Mouse (Mus musculus) c-Kit-negative CD71-positive TER-119-positive erythroid progenitor cells, embryonic 14.5 days (primary cell): Measurements from ENCODE around the gene Gpd1l.
"Not testable (repeated sequence)": the region's sequence is repeated elsewhere in the genome, so short reads cannot be mapped to it uniquely, and the experiment has no call there.

ENCODE experiments used
- DNase-seq: peaks from one replicate; pipeline ENCODE4 v3.0.0-alpha.2; 2013; ENCODE audit warnings: low read depth, low spot score

The Gpd1l gene

GRCm38 (mm10) chr9:114933723-114934171 lies at the start of gene Gpd1l:
TSS of gene Gpd1l (minus strand) at chr9:114933987.
- DNase-seq: peak; percentile 49

- DNase-seq: no peak
Observed at GRCm38 (mm10) chr9:114982689-114983360, 49.0 kb upstream of the Gpd1l start, which contains the start of gene Rps27rt. TSS of gene Rps27rt (minus strand) at chr9:114982739.

GRCm38 (mm10) chr9:114979969-114980368 lies 46.2 kb upstream of the Gpd1l start:
- DNase-seq: no peak

- DNase-seq: no peak
Observed at GRCm38 (mm10) chr9:114978281-114979111, 44.7 kb upstream of the Gpd1l start, which contains the start of gene Osbpl10. TSS of gene Osbpl10 (plus strand) at chr9:114978569.

GRCm38 (mm10) chr9:114977461-114978280 lies 43.9 kb upstream of the Gpd1l start:
- no peak for DNase-seq

GRCm38 (mm10) chr9:114966286-114966685 lies 32.5 kb upstream of the Gpd1l start:
- not testable (repeated sequence) for DNase-seq

GRCm38 (mm10) chr9:114964093-114964492 lies 30.3 kb upstream of the Gpd1l start:
- no peak for DNase-seq

GRCm38 (mm10) chr9:114960844-114961243 lies 27.1 kb upstream of the Gpd1l start:
- DNase-seq: no peak

GRCm38 (mm10) chr9:114960043-114960789 lies 26.4 kb upstream of the Gpd1l start:
- DNase-seq: no peak

- no peak for DNase-seq
Observed at GRCm38 (mm10) chr9:114956945-114957344, 23.2 kb upstream of the Gpd1l start.

GRCm38 (mm10) chr9:114955340-114955739 lies 21.6 kb upstream of the Gpd1l start:
- no peak for DNase-seq

- DNase-seq: no peak
Observed at GRCm38 (mm10) chr9:114952866-114953265, 19.1 kb upstream of the Gpd1l start.

GRCm38 (mm10) chr9:114948395-114948794 lies 14.6 kb upstream of the Gpd1l start:
- no peak for DNase-seq

GRCm38 (mm10) chr9:114945576-114945975 lies 11.8 kb upstream of the Gpd1l start:
- DNase-seq: no peak

- DNase-seq: no peak
Observed at GRCm38 (mm10) chr9:114944642-114945041, 10.9 kb upstream of the Gpd1l start.

- no peak for DNase-seq
Observed at GRCm38 (mm10) chr9:114936687-114937086, 2.9 kb upstream of the Gpd1l start.

- no peak for DNase-seq
Observed at GRCm38 (mm10) chr9:114935321-114935720, 1.5 kb upstream of the Gpd1l start.

GRCm38 (mm10) chr9:114934231-114934630 lies 444 bp upstream of the Gpd1l start:
- no peak for DNase-seq

- no peak for DNase-seq
Observed at GRCm38 (mm10) chr9:114933037-114933722, 607 bp downstream of the Gpd1l start.

GRCm38 (mm10) chr9:114932607-114933006 lies 1.2 kb downstream of the Gpd1l start:
- DNase-seq: no peak
